Mouse (Mus musculus): Measurements from ENCODE around the gene Cubn.

Cubn gene

GRCm38 (mm10) chr2:13491734-13492133 is at the start of gene Cubn:
Cubn (minus strand) TSS chr2:13491813.
- DNase-seq (ENCODE audit: low read depth, low spot score) = no peak

DNA sequence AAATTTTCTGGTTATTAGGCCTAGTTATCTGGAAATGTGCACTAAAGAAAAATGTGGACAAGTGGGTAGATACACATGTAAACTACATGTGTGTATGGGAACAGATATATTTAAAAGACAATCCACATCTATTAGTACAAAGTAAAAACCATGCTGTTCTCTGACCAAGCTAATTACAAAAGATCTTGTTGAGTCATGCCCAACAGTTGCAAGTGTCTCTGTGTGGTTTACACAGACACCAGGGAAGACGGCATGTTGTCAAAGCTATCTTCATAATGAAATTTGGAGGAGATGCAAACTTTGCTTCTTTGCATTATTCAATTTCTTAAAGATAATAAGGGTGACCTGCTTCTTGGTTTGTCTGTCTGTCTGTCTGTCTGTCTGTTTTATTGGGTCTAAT is 48.2 kb upstream of the Cubn start:
- DNase-seq (ENCODE audit: low read depth, low spot score) = no peak

GRCm38 (mm10) chr2:13538704-13539377 is 47.2 kb upstream of the Cubn start:
- DNase-seq (ENCODE audit: low read depth, low spot score) = no peak

- DNase-seq (ENCODE audit: low read depth, low spot score) = no peak
These were observed 46.6 kb upstream of the Cubn start for GRCm38 (mm10) chr2:13538258-13538657.

- no peak for DNase-seq (ENCODE audit: low read depth, low spot score)
These were observed 46.1 kb upstream of the Cubn start for GRCm38 (mm10) chr2:13537733-13538132.

- DNase-seq (ENCODE audit: low read depth, low spot score) = no peak
These were observed 45.1 kb upstream of the Cubn start for GRCm38 (mm10) chr2:13536747-13537146.

GRCm38 (mm10) chr2:13530639-13531038 is 39.0 kb upstream of the Cubn start:
- DNase-seq (ENCODE audit: low read depth, low spot score) = no peak

DNA sequence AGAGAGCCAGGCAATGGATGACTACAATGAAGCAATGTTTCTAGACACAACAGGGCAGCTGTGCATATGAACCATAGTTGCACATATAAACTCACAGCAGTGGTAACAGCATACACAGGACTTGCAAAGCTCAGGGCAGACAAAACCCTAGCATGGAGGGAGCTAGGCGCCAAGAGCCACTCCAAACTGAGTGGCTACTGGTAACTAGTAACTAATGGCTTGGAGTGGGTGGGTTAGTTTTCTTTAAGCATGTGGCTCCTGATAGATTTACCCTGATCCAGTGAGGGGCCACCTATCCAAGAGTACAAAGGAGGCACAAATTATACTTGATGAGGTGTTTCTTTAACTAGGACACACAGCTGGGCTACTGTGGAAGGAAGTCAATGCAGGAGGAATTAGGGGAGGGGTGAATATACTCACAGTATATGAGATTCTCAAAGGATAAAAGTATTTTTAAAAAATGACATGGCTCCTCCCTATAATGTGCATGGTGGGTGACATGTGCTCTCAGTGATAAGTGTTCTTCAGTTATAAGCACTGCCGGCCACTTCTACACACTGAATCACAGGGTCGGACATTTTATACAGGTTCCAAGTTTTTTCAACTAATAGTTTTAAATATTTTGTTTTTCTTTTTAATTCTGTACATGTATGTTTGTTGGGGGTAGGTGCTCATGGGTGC is 37.8 kb upstream of the Cubn start:
- DNase-seq (ENCODE audit: low read depth, low spot score) = no peak

GRCm38 (mm10) chr2:13527531-13527930 is 35.9 kb upstream of the Cubn start:
- DNase-seq (ENCODE audit: low read depth, low spot score) = peak; percentile 29

DNA sequence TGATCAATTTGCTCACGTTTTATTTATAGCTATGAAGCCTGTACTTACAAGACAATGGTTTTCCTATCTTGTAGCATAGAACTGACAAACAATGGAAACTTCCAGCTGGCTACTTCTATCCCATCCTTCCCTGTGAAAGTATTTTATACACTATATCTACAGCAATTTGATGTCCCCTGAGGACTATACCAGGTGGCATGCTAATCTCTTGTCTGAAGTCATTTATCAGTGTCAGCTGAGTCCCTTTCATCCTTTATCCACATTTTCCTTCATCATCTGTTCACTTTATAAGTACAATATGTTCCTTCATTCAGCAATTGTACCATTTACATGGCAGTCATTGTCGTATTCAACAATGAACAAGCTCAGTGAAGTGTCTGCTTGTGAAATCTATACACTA is 35.5 kb upstream of the Cubn start:
- no peak for DNase-seq (ENCODE audit: low read depth, low spot score)

DNA sequence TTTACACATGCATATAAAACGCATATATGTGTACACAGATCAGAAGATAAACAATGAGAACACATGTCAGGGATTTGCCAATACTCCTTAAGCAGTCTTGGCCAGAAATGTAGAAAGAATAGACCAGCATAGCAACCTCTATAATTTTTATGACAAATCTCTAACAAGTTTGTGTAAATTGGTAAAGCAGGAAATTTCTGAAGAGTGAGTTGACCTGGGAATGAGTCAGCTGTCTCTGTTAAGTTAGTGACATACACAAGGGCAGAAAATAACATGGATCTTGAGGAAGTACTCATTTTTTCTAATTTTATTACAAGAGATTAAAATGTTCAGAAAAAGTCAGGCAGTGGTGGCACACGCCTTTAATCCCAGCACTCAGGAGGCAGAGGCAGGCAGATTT is 34.6 kb upstream of the Cubn start:
- DNase-seq (ENCODE audit: low read depth, low spot score) = no peak

GRCm38 (mm10) chr2:13523540-13524456 is 32.2 kb upstream of the Cubn start:
- peak; percentile 79 for DNase-seq (ENCODE audit: low read depth, low spot score)

DNA sequence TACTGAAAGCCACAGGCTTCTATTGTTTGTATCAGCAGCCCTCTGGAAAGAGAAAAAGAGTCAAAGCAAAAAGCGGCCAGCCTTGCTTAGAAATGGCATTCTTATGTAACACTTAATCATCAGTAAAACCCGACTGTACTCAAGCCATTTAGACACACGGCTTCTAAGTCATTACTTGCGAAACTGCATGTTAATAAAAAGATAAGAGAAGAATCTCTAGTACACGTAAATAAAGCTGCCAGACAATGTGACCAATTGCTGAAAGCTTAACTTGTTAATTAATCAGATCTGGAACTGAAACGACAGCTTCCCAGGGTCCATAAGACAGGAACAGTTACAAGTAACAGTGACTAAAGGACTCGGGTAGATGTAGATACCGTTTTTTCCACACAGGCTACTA is 30.5 kb upstream of the Cubn start:
- no peak for DNase-seq (ENCODE audit: low read depth, low spot score)

DNA sequence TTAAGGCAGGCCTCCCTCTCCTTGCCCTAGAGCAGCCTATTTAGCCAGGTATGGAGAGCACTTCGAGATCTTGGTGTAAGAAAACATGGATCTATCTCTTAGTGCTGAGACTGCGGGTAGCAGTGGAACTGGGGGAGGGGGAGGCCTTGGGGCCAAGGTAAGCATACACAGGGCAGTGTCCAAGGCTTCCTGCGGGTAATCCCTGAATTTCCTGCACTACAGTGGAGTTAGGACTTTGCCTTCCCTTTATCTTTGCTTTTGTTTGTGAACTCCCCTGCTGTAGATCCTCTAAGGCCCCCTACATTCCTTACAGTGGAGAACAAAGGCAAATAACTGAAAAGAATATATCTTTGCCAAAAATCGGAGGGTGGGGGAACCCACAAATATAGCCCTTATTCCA is 23.3 kb upstream of the Cubn start:
- no peak for DNase-seq (ENCODE audit: low read depth, low spot score)

- DNase-seq (ENCODE audit: low read depth, low spot score) = no peak
These were observed 11.1 kb upstream of the Cubn start for GRCm38 (mm10) chr2:13502717-13503116.

GRCm38 (mm10) chr2:13501553-13501952 is 9.9 kb upstream of the Cubn start:
- DNase-seq (ENCODE audit: low read depth, low spot score) = no peak

GRCm38 (mm10) chr2:13500298-13500999 is 8.8 kb upstream of the Cubn start:
- DNase-seq (ENCODE audit: low read depth, low spot score) = peak; percentile 57

- DNase-seq (ENCODE audit: low read depth, low spot score) = no peak
These were observed 7.6 kb upstream of the Cubn start for GRCm38 (mm10) chr2:13499196-13499595.

GRCm38 (mm10) chr2:13496087-13496486 is 4.5 kb upstream of the Cubn start:
- peak; percentile 12 for DNase-seq (ENCODE audit: low read depth, low spot score)

DNA sequence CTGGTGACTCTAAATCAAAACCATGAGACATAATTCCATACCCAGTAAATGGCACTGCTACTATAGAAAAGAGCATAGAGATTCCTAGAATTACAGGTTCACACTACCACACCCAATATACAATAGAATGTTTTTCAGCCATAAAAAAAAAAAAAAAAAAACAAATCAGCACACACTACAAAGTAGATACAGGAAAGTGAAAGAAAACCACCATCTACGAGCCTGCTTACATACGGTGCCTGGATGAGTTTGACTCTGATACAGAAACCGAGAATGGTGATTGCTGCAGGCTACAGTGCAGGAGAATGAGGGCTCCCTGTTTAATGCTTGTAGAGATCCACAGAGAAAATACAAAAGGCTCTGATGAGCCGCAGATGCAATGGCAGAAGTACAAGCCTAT is 1.3 kb upstream of the Cubn start:
- DNase-seq (ENCODE audit: low read depth, low spot score) = no peak

DNA sequence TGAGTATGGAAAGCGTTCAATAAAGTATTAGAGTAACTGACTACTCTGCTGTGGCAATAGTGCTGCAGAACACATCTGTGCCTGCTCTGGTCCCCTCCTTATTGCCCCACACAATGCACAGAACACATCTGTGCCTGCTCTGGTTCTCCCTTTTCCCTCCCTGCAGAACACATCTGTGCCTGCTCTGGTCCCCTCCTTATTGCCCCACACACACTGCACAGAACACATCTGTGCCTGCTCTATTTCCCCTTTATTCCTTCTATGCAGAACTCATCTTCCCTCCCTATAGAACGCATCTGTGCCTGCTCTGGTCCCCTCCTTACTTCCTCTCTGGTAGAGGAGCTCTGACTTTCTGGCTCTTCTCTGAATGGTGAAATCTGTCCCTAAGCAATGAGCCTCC is 1.1 kb downstream of the Cubn start:
- no peak for DNase-seq (ENCODE audit: low read depth, low spot score)

DNA sequence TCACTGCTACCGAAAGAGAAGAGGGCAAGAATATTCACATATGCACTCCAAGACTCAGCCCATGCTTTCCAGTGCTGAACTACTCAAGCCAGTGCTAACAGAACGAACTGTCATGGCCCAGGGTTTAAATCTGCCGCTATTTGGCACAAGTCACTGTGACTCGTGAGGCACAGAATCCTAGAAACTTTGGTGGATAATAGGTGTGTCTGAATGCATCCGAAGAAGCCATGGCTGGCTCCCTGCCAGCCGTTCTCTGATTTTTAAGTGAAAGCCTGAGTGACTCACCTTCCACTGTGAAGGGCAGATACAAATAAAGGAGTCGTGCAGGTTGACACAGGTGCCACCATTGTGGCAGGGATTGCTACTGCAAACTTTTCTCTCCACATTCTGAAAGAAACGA is 5.1 kb downstream of the Cubn start:
- no peak for DNase-seq (ENCODE audit: low read depth, low spot score)
